Mouse (Mus musculus) midbrain, embryonic 13.5 days (tissue): Measurements from ENCODE around the gene Sun2. TPM values are rescaled to one million over a fixed set of nuclear protein-coding genes. Genes with fewer than 3 reads are reported as not detected.

ENCODE experiments used
- ATAC-seq: fragments of 200-750 bp; cut with Nextera tagmentation; 2 replicates; pipeline ENCODE4 v1.8.0; 2017; ENCODE audit warnings: mild to moderate bottlenecking, moderate TSS enrichment, moderate library complexity
- H3K27ac ChIP-seq: fragments of 300-500 bp; sonication (generic); 2 replicates; pipeline ENCODE4 v1.5.1; 2015; ENCODE audit warnings: inconsistent platforms, mild to moderate bottlenecking, moderate library complexity
- H3K27me3 ChIP-seq: fragments of 300-500 bp; sonication (generic); 2 replicates; pipeline ENCODE4 v1.6.1; 2015; ENCODE audit warnings: mild to moderate bottlenecking, inconsistent platforms
- H3K36me3 ChIP-seq: fragments of 300-500 bp; sonication (generic); 2 replicates; pipeline ENCODE4 v1.6.1; 2015; ENCODE audit warnings: mild to moderate bottlenecking, inconsistent platforms
- H3K4me1 ChIP-seq: fragments of 300-500 bp; sonication (generic); replicated peaks from 2 replicates; pipeline ENCODE4 v1.6.1; 2015; ENCODE audit warnings: inconsistent platforms
- H3K4me2 ChIP-seq: fragments of 300-500 bp; sonication (generic); replicated peaks from 2 replicates; pipeline ENCODE4 v1.6.1; 2015; ENCODE audit warnings: moderate library complexity, mild to moderate bottlenecking, inconsistent platforms
- H3K4me3 ChIP-seq: fragments of 300-500 bp; sonication (generic); replicated peaks from 2 replicates; pipeline ENCODE4 v1.5.1; 2015; ENCODE audit warnings: mild to moderate bottlenecking, inconsistent platforms
- H3K9ac ChIP-seq: fragments of 300-500 bp; sonication (generic); replicated peaks from 2 replicates; pipeline ENCODE4 v1.6.1; 2015; ENCODE audit warnings: mild to moderate bottlenecking, inconsistent platforms
- H3K9me3 ChIP-seq: fragments of 300-500 bp; sonication (generic); 2 replicates; pipeline ENCODE4 v1.6.1; 2016; ENCODE audit warnings: mild to moderate bottlenecking, inconsistent platforms
- WGBS: fragments of 180-500 bp; shearing (Covaris S2); methylation state at CpG from one replicate; pipeline ENCODE4 v1.1.7; 2015; 5-methylcytosine and 5-hydroxymethylcytosine counted together
- polyA plus RNA-seq: library from polyadenylated mRNA; unstranded; fragments of >200 nt; fragmentation: Nextera tagmentation; extraction: Ambion mirVana; gene quantifications from 2 replicates; pipeline ENCODE4 v1.2.1, GENCODE M21; 2015

The Sun2 gene
- polyA plus RNA-seq, 1 experiment from 2014 or later = 8.5 TPM

DNA sequence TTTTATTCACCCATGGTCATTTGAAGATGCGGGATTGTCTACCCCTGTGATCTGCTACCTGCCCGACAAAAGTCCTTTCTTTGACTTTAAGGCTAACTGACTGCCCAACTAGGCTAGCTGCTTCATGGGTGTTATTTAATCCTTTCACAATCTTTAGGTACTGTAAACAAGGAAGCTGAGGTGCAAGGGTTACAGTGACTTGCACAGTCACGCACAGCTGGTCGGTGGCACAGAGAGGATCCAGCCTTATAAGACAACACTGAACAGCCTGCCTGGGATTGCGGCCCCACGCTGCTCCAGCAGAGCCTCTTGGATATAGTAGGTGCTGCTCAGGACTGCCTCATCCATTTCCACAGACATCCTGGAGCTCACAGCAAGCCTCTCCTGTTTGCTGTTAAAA is 59.2 kb downstream of the Sun2 start:
- H3K4me3 ChIP-seq = no peak overlapping the region
- peaks cover 57% of the 10 kb centered on the region for H3K4me1 ChIP-seq
- WGBS = 90% methylated on average over 6 of the region's 6 CpGs
- H3K27me3 ChIP-seq = no peaks in the 10 kb centered on the region
- peak overlapping the region; percentile 88; the same call in 1 of the 2 replicates for H3K4me2 ChIP-seq
- ATAC-seq = no peak
- H3K9me3 ChIP-seq = no peaks in the 10 kb centered on the region
- H3K27ac ChIP-seq = no peak overlapping the region
- H3K36me3 ChIP-seq = no peaks in the 10 kb centered on the region; the same call in 1 of the 2 replicates
- peak overlapping the region; percentile 96; the same call in 1 of the 2 replicates for H3K9ac ChIP-seq

DNA sequence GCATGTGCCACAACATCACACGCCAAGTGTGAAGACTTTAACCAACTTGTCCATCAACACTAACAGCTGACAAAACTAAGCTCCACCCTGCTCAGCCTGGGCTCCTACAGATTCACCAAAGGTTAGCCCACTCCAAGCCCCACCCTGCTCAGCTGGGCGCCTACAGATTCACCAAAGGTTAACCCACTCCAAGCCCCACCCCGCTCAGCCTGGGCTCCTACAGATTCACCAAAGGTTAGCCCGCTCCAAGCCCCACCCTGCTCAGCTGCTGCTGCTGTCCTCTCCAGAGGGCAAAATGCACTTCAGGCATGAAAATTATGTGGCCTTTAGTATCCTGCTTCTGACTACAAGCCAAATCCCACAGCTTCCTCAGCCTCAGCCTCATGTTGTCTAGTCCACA is 60.4 kb downstream of the Sun2 start:
- no peak for ATAC-seq
- Histone ChIP-seq H3K4me1 (peaks cover 56% of the 10 kb centered on the region), H3K9ac (no peak overlapping the region), H3K27ac (no peak overlapping the region), H3K9me3 (no peaks in the 10 kb centered on the region), H3K36me3 (peaks cover 2% of the 10 kb centered on the region; the same call in 1 of the 2 replicates), H3K4me2 (no peak overlapping the region), H3K27me3 (no peaks in the 10 kb centered on the region), H3K4me3 (no peak overlapping the region)
- 93% methylated on average over 4 of the region's 4 CpGs for WGBS

DNA sequence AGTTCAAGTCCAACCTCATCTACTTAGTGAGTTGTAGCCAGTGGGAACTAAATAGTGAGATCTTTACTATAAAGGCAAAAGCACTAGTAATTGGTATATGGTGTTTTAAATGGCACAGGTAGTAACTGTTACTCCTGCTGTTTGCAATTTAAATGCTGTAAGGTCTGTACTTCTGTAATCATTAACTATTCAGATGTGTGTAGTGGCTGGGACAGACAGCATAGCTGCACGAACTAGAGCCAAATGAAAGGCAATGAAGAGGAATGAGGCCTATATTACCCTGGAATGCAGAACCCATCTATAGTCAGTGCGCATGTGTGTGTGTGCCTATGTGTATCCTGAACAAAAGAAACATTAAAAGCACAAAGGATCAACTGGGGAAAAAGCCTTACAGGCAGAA is 64.4 kb downstream of the Sun2 start:
- peaks cover 42% of the 10 kb centered on the region for H3K36me3 ChIP-seq
- no peak for ATAC-seq
- H3K4me3 ChIP-seq = no peak overlapping the region
- no peak overlapping the region for H3K9ac ChIP-seq
- H3K4me2 ChIP-seq = no peak overlapping the region
- 88% methylated on average over 2 of the region's 2 CpGs for WGBS
- no peak overlapping the region for H3K27ac ChIP-seq
- H3K27me3 ChIP-seq = no peaks in the 10 kb centered on the region
- peaks cover 17% of the 10 kb centered on the region for H3K4me1 ChIP-seq
- no peaks in the 10 kb centered on the region for H3K9me3 ChIP-seq

Other genes with a start within 250 kb of the Sun2 start
- not detected in 2 replicates for gene Kcnj4, start 237.3 kb downstream of the Sun2 start, polyA plus RNA-seq
- gene Kdelr3, start 226.1 kb downstream of the Sun2 start, polyA plus RNA-seq = 6.0 and 8.3 TPM in 2 replicates
- 66.4 and 71.4 TPM in 2 replicates for gene Ddx17, start 195.8 kb downstream of the Sun2 start, polyA plus RNA-seq
- 0.75 and 1.0 TPM in 2 replicates for gene Dmc1, start 137.4 kb downstream of the Sun2 start, polyA plus RNA-seq
- 6.8 and 6.9 TPM in 2 replicates for gene Fam227a, start 83.6 kb downstream of the Sun2 start, polyA plus RNA-seq
- gene Cby1, start 83.3 kb downstream of the Sun2 start, polyA plus RNA-seq = 92.4 and 94.9 TPM in 2 replicates
- gene Tomm22, start 71.7 kb downstream of the Sun2 start, polyA plus RNA-seq = 254 and 260 TPM in 2 replicates
- gene Josd1, start 54.6 kb downstream of the Sun2 start, polyA plus RNA-seq = 18.4 and 20.6 TPM in 2 replicates
- 42.6 and 49.1 TPM in 2 replicates for gene Gtpbp1, start 51.7 kb downstream of the Sun2 start, polyA plus RNA-seq
- 84.8 and 91.6 TPM in 2 replicates for gene Dnal4, start 35.3 kb upstream of the Sun2 start, polyA plus RNA-seq
- 18.1 and 18.6 TPM in 2 replicates for gene Nptxr, start 62.2 kb upstream of the Sun2 start, polyA plus RNA-seq
- 0.58 and 1.2 TPM in 2 replicates for gene Npcd, start 91.7 kb upstream of the Sun2 start, polyA plus RNA-seq
- gene Cbx6, start 92.2 kb upstream of the Sun2 start, polyA plus RNA-seq = 53.9 and 61.4 TPM in 2 replicates
- gene Apobec3, start 149.1 kb upstream of the Sun2 start, polyA plus RNA-seq = 3.1 and 3.8 TPM in 2 replicates
- gene Cbx7, start 228.6 kb upstream of the Sun2 start, polyA plus RNA-seq = 3.0 and 4.3 TPM in 2 replicates